Mouse (Mus musculus) embryonic facial prominence, embryonic 14.5 days (tissue): ENCODE results near the gene Ctnnbip1. TPM values are rescaled to one million over a fixed set of nuclear protein-coding genes. Genes with fewer than 3 reads are reported as not detected.
A peak's percentile ranks its signal among the peaks of the same experiment; 100 is the strongest.

Source experiments
- ATAC-seq: fragments of 200-750 bp; cut with Nextera tagmentation; 2 replicates; pipeline ENCODE4 v1.8.0; 2017; ENCODE audit warnings: low read depth, moderate number of reproducible peaks, moderate TSS enrichment
- DNase-seq: peaks from one replicate; pipeline ENCODE4 v3.0.0-alpha.2; 2015; ENCODE audit warnings: low spot score
- H3K27ac ChIP-seq: fragments of 300-500 bp; sonication (generic); replicated peaks from 2 replicates; pipeline ENCODE4 v1.5.1; 2014; ENCODE audit warnings: low read depth, mild to moderate bottlenecking, low read length, moderate library complexity
- H3K27me3 ChIP-seq: fragments of 300-500 bp; sonication (generic); replicated peaks from 2 replicates; pipeline ENCODE4 v1.6.1; 2014; ENCODE audit warnings: low read length; ENCODE audit not compliant: control insufficient read depth, insufficient read depth
- H3K36me3 ChIP-seq: fragments of 300-500 bp; sonication (generic); 2 replicates; pipeline ENCODE4 v1.6.1; 2014; ENCODE audit warnings: low read length, mixed read lengths; ENCODE audit not compliant: control insufficient read depth, insufficient read depth
- H3K4me1 ChIP-seq: fragments of 300-500 bp; sonication (generic); 2 replicates; pipeline ENCODE4 v1.6.1; 2014; ENCODE audit warnings: antibody characterized with exemption, low read length; ENCODE audit not compliant: control insufficient read depth, insufficient read depth
- H3K4me2 ChIP-seq: fragments of 300-500 bp; sonication (generic); 2 replicates; pipeline ENCODE4 v1.6.1; 2014; ENCODE audit warnings: low read depth, mild to moderate bottlenecking, low read length, moderate library complexity, mixed read lengths
- H3K4me3 ChIP-seq: fragments of 300-500 bp; sonication (generic); 2 replicates; pipeline ENCODE4 v1.5.1; 2014; ENCODE audit warnings: low read depth, mild to moderate bottlenecking, low read length
- H3K9ac ChIP-seq: fragments of 300-500 bp; sonication (generic); 2 replicates; pipeline ENCODE4 v1.6.1; 2014; ENCODE audit warnings: low read depth, mild to moderate bottlenecking, low read length, moderate library complexity, mixed read lengths
- H3K9me3 ChIP-seq: fragments of 300-500 bp; sonication (generic); 2 replicates; pipeline ENCODE4 v1.6.1; 2016; ENCODE audit warnings: low read length; ENCODE audit not compliant: control insufficient read depth
- WGBS: fragments of 180-500 bp; shearing (Covaris S2); extraction: QIAGEN DNeasy Blood & Tissue Kit; methylation state at CpG from one replicate; pipeline ENCODE4 v1.1.7; 2014; 5-methylcytosine and 5-hydroxymethylcytosine counted together
- polyA plus RNA-seq: library from polyadenylated mRNA; unstranded; fragments of >200 nt; fragmentation: Nextera tagmentation; extraction: Ambion mirVana; gene quantifications from 2 replicates; pipeline ENCODE4 v1.2.1, GENCODE M21; 2014

The Ctnnbip1 gene
- polyA plus RNA-seq, 1 experiment from 2014 or later = 68.7 TPM

- ATAC-seq (no peak), DNase-seq (no peak)
- peaks cover 7% of the 10 kb centered on the region; the same call in 1 of the 2 replicates for H3K36me3 ChIP-seq
- H3K9me3 ChIP-seq = no peaks in the 10 kb centered on the region
- no peak overlapping the region for H3K4me2 ChIP-seq
- peaks cover 6% of the 10 kb centered on the region; the same call in 1 of the 2 replicates for H3K4me1 ChIP-seq
- H3K9ac ChIP-seq = no peak overlapping the region
- H3K4me3 ChIP-seq = no peak overlapping the region
- no peak overlapping the region for H3K27ac ChIP-seq
- no peaks in the 10 kb centered on the region for H3K27me3 ChIP-seq
- 78% methylated on average over 3 of the region's 3 CpGs for WGBS
Observed at GRCm38 (mm10) chr4:149506904-149507303, 11.1 kb upstream of the Ctnnbip1 start.

- DNase-seq = no peak
- no peak overlapping the region for H3K4me3 ChIP-seq
- H3K27ac ChIP-seq = no peak overlapping the region
- 49% methylated on average over 6 of the region's 6 CpGs for WGBS
- no peaks in the 10 kb centered on the region for H3K9me3 ChIP-seq
- H3K9ac ChIP-seq = no peak overlapping the region
- H3K4me1 ChIP-seq = no peaks in the 10 kb centered on the region
- ATAC-seq = no peak
- H3K36me3 ChIP-seq = no peaks in the 10 kb centered on the region
- no peak overlapping the region for H3K4me2 ChIP-seq
- no peaks in the 10 kb centered on the region for H3K27me3 ChIP-seq
Observed at GRCm38 (mm10) chr4:149511221-149511646, 6.8 kb upstream of the Ctnnbip1 start.

- Histone ChIP-seq H3K4me2 (no peak overlapping the region), H3K36me3 (no peaks in the 10 kb centered on the region), H3K9ac (no peak overlapping the region), H3K27ac (no peak overlapping the region), H3K9me3 (no peaks in the 10 kb centered on the region), H3K4me3 (no peak overlapping the region), H3K27me3 (no peaks in the 10 kb centered on the region), H3K4me1 (no peaks in the 10 kb centered on the region)
- 76% methylated on average over 7 of the region's 7 CpGs for WGBS
- DNase-seq = no peak
- no peak for ATAC-seq
Observed at GRCm38 (mm10) chr4:149512072-149512471, 6.0 kb upstream of the Ctnnbip1 start.

GRCm38 (mm10) chr4:149515706-149516105, 2.3 kb upstream of the Ctnnbip1 start:
- H3K27ac ChIP-seq = no peak overlapping the region
- peaks cover 7% of the 10 kb centered on the region; the same call in 1 of the 2 replicates for H3K4me1 ChIP-seq
- no peak overlapping the region for H3K4me3 ChIP-seq
- H3K9ac ChIP-seq = no peak overlapping the region
- H3K36me3 ChIP-seq = no peaks in the 10 kb centered on the region
- no peak overlapping the region for H3K4me2 ChIP-seq
- H3K27me3 ChIP-seq = no peaks in the 10 kb centered on the region
- no peak for ATAC-seq
- WGBS = 88% methylated on average over 5 of the region's 5 CpGs
- no peak for DNase-seq
- no peaks in the 10 kb centered on the region for H3K9me3 ChIP-seq

- WGBS = 3% methylated on average over 29 of the region's 52 CpGs
- Histone ChIP-seq H3K4me1 (peaks cover 7% of the 10 kb centered on the region; the same call in 1 of the 2 replicates), H3K9me3 (no peaks in the 10 kb centered on the region), H3K27me3 (no peaks in the 10 kb centered on the region), H3K27ac (peak overlapping the region; percentile 63), H3K4me3 (peak overlapping the region; percentile 87), H3K4me2 (peak overlapping the region; percentile 95), H3K36me3 (no peaks in the 10 kb centered on the region), H3K9ac (peak overlapping the region; percentile 95)
- no peak for DNase-seq
- ATAC-seq = peak; percentile 8; the same call in 1 of the 2 replicates
Observed at GRCm38 (mm10) chr4:149518351-149519220, 550 bp downstream of the Ctnnbip1 start.

GRCm38 (mm10) chr4:149521258-149521657, 3.2 kb downstream of the Ctnnbip1 start:
- Histone ChIP-seq H3K27me3 (no peaks in the 10 kb centered on the region), H3K9ac (no peak overlapping the region), H3K27ac (no peak overlapping the region), H3K4me2 (no peak overlapping the region), H3K9me3 (no peaks in the 10 kb centered on the region), H3K4me3 (no peak overlapping the region), H3K36me3 (no peaks in the 10 kb centered on the region), H3K4me1 (peaks cover 13% of the 10 kb centered on the region; the same call in 1 of the 2 replicates)
- DNase-seq (no peak), ATAC-seq (no peak)
- 73% methylated on average over 10 of the region's 10 CpGs for WGBS

- Histone ChIP-seq H3K4me1 (peaks cover 12% of the 10 kb centered on the region; the same call in 1 of the 2 replicates), H3K4me2 (no peak overlapping the region), H3K27ac (no peak overlapping the region), H3K27me3 (no peaks in the 10 kb centered on the region), H3K9me3 (no peaks in the 10 kb centered on the region), H3K36me3 (no peaks in the 10 kb centered on the region), H3K4me3 (no peak overlapping the region), H3K9ac (no peak overlapping the region)
- WGBS = 69% methylated on average over 6 of the region's 6 CpGs
- ATAC-seq (no peak), DNase-seq (no peak)
Observed at GRCm38 (mm10) chr4:149523961-149524360, 5.9 kb downstream of the Ctnnbip1 start.

- no peak overlapping the region for H3K9ac ChIP-seq
- ATAC-seq (no peak), DNase-seq (no peak)
- no peaks in the 10 kb centered on the region for H3K36me3 ChIP-seq
- H3K27ac ChIP-seq = no peak overlapping the region
- peaks cover 6% of the 10 kb centered on the region; the same call in 1 of the 2 replicates for H3K4me1 ChIP-seq
- 77% methylated on average over 4 of the region's 4 CpGs for WGBS
- no peak overlapping the region for H3K4me3 ChIP-seq
- H3K4me2 ChIP-seq = no peak overlapping the region
- no peaks in the 10 kb centered on the region for H3K9me3 ChIP-seq
- H3K27me3 ChIP-seq = no peaks in the 10 kb centered on the region
Observed at GRCm38 (mm10) chr4:149525170-149525569, 7.1 kb downstream of the Ctnnbip1 start.
